Mouse (Mus musculus) small intestine, adult 2 months (tissue): ENCODE measurements around the gene Iqgap1.

Experiments
- CTCF ChIP-seq: fragments of 200-500 bp; IDR thresholded peaks from 2 replicates; pipeline ENCODE4 v1.5.1; 2012; ENCODE audit warnings: low read depth, mild to moderate bottlenecking, control low read depth, inconsistent platforms, low read length, moderate library complexity, mixed read lengths; ENCODE audit not compliant: insufficient replicate concordance, insufficient read length; ENCODE audit errors: extremely low read depth
- POLR2A ChIP-seq: fragments of 200-500 bp; IDR thresholded peaks from 2 replicates; pipeline ENCODE4 v1.6.1; 2012; ENCODE audit warnings: low read depth, mild to moderate bottlenecking, control low read depth, inconsistent platforms, low read length, moderate library complexity

DNA sequence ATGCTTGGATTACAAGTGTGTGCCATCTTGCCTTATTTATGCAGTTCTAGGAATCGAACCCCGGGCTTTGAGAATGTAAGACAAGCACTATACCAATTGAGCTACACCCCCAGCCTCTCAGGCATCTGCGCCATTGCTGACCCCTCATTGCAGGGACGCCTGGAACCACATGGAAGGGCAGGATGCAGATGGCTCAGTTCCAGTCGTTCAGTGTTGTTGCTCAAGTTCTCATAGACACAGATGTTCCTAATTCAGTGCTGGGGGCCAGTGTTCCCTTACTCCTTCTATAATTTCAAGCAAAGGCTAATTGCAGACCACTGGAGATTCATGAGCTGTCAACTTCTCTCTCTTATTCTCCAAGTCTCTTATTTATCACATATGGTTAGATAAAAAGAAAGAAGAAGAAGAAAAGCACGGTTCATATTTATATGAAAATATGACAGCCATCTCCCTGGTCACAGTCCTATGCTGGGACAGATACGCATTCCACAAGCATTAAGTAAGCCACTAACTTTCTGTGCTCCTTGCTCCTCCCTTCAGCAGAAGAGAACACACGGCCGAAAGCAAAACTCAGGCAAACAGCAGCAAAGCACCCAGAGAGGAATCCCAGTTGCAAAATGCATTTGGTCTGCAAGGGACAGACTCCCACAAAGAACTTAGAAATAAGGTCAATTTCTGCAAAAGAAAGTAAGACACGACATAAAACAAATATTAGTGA is 159.4 kb downstream of the Iqgap1 start:
- TF ChIP-seq CTCF = no peak
- TF ChIP-seq POLR2A = no peak
